Mouse (Mus musculus): ENCODE measurements around the gene Grid2ip. TPM values are rescaled to one million over a fixed set of nuclear protein-coding genes. Genes with fewer than 3 reads are reported as not detected.
A peak's percentile ranks its signal among the peaks of the same experiment; 100 is the strongest.

Gene Grid2ip
- polyA plus RNA-seq, 1 experiment from 2014 or later: 0.14 TPM

- Histone ChIP-seq H3K36me3 (no peaks in the 10 kb centered on the region), H3K4me2 (no peak overlapping the region), H3K27me3 (no peaks in the 10 kb centered on the region), H3K9ac (no peak overlapping the region), H3K9me3 (replicated peaks) (no peaks in the 10 kb centered on the region), H3K4me1 (peaks cover 7% of the 10 kb centered on the region), H3K27ac (no peak overlapping the region), H3K4me3 (replicated peaks) (no peak overlapping the region)
- no peak for ATAC-seq (replicated peaks; ENCODE audit: low FRiP score)
- WGBS: 60% methylated on average over 14 of the region's 14 CpGs
These were observed 22.6 kb upstream of the Grid2ip start for GRCm38 (mm10) chr5:143334418-143335088.

GRCm38 (mm10) chr5:143335089-143335460, 22.1 kb upstream of the Grid2ip start:
- Histone ChIP-seq H3K36me3 (no peaks in the 10 kb centered on the region), H3K9me3 (replicated peaks) (no peaks in the 10 kb centered on the region), H3K27ac (no peak overlapping the region), H3K27me3 (no peaks in the 10 kb centered on the region), H3K4me2 (no peak overlapping the region), H3K4me3 (replicated peaks) (no peak overlapping the region), H3K9ac (no peak overlapping the region), H3K4me1 (peaks cover 2% of the 10 kb centered on the region)
- 75% methylated on average over 7 of the region's 7 CpGs for WGBS
- ATAC-seq (replicated peaks; ENCODE audit: low FRiP score): no peak

GRCm38 (mm10) chr5:143336559-143336958, 20.6 kb upstream of the Grid2ip start:
- 66% methylated on average over 6 of the region's 6 CpGs for WGBS

GRCm38 (mm10) chr5:143339603-143340002, 17.5 kb upstream of the Grid2ip start:
- Histone ChIP-seq H3K9me3 (replicated peaks) (no peaks in the 10 kb centered on the region), H3K4me2 (no peak overlapping the region), H3K4me1 (no peaks in the 10 kb centered on the region), H3K27ac (no peak overlapping the region), H3K9ac (no peak overlapping the region), H3K36me3 (no peaks in the 10 kb centered on the region), H3K4me3 (replicated peaks) (no peak overlapping the region), H3K27me3 (no peaks in the 10 kb centered on the region)
- ATAC-seq (replicated peaks; ENCODE audit: low FRiP score): no peak
- WGBS: 47% methylated on average over 6 of the region's 6 CpGs

More at GRCm38 (mm10) chr5:143336559-143336958, 20.6 kb upstream of the Grid2ip start:
- no peaks in the 10 kb centered on the region for H3K4me1 ChIP-seq
- no peak overlapping the region for H3K4me2 ChIP-seq
- H3K9ac ChIP-seq: no peak overlapping the region
- H3K36me3 ChIP-seq: no peaks in the 10 kb centered on the region
- H3K27me3 ChIP-seq: no peaks in the 10 kb centered on the region
- no peak for ATAC-seq (replicated peaks; ENCODE audit: low FRiP score)
- no peak overlapping the region for H3K27ac ChIP-seq
- no peaks in the 10 kb centered on the region for H3K9me3 ChIP-seq (replicated peaks)
- H3K4me3 ChIP-seq (replicated peaks): no peak overlapping the region

GRCm38 (mm10) chr5:143346367-143346766, 10.8 kb upstream of the Grid2ip start:
- H3K9ac ChIP-seq: no peak overlapping the region
- H3K27me3 ChIP-seq: no peaks in the 10 kb centered on the region
- 0 out of 2 replicates have a peak, but pooled peaks cover 6% of the 10 kb centered on the region for H3K4me1 ChIP-seq
- H3K4me3 ChIP-seq (replicated peaks): no peak overlapping the region
- no peaks in the 10 kb centered on the region for H3K36me3 ChIP-seq
- ATAC-seq (replicated peaks; ENCODE audit: low FRiP score): peak; percentile 86
- 44% methylated on average over 8 of the region's 8 CpGs for WGBS
- H3K9me3 ChIP-seq (replicated peaks): no peaks in the 10 kb centered on the region
- peak overlapping the region; percentile 62 for H3K27ac ChIP-seq
- H3K4me2 ChIP-seq: no peak overlapping the region

- no peak overlapping the region for H3K9ac ChIP-seq
- no peaks in the 10 kb centered on the region for H3K36me3 ChIP-seq
- WGBS: 37% methylated on average over 5 of the region's 5 CpGs
- no peak overlapping the region for H3K4me2 ChIP-seq
- H3K27me3 ChIP-seq: peaks cover 39% of the 10 kb centered on the region
- no peak for ATAC-seq (replicated peaks; ENCODE audit: low FRiP score)
- no peak overlapping the region for H3K27ac ChIP-seq
- H3K4me1 ChIP-seq: peaks cover 9% of the 10 kb centered on the region
- H3K4me3 ChIP-seq (replicated peaks): no peak overlapping the region
- H3K9me3 ChIP-seq (replicated peaks): peaks cover 3% of the 10 kb centered on the region; the same call in 1 of the 2 replicates
These were observed 1.1 kb upstream of the Grid2ip start for GRCm38 (mm10) chr5:143356017-143356416.

GRCm38 (mm10) chr5:143357564-143357963, 426 bp downstream of the Grid2ip start:
- Histone ChIP-seq H3K4me3 (replicated peaks) (peak overlapping the region; percentile 22), H3K4me1 (peaks cover 9% of the 10 kb centered on the region), H3K9ac (no peak overlapping the region), H3K9me3 (replicated peaks) (no peaks in the 10 kb centered on the region; the same call in 1 of the 2 replicates), H3K27me3 (peaks cover 48% of the 10 kb centered on the region), H3K4me2 (peak overlapping the region; percentile 54), H3K36me3 (no peaks in the 10 kb centered on the region), H3K27ac (no peak overlapping the region)
- no peak; the same call in 1 of the 2 replicates for ATAC-seq (replicated peaks; ENCODE audit: low FRiP score)
- WGBS: 4% methylated on average over 28 of the region's 28 CpGs

GRCm38 (mm10) chr5:143359263-143359662, 2.1 kb downstream of the Grid2ip start:
- 30% methylated on average over 7 of the region's 7 CpGs for WGBS
- no peak overlapping the region for H3K4me3 ChIP-seq (replicated peaks)
- H3K27ac ChIP-seq: no peak overlapping the region
- ATAC-seq (replicated peaks; ENCODE audit: low FRiP score): no peak
- peaks cover 16% of the 10 kb centered on the region for H3K4me1 ChIP-seq
- H3K9me3 ChIP-seq (replicated peaks): no peaks in the 10 kb centered on the region
- H3K9ac ChIP-seq: no peak overlapping the region
- no peaks in the 10 kb centered on the region for H3K36me3 ChIP-seq
- peaks cover 64% of the 10 kb centered on the region for H3K27me3 ChIP-seq
- H3K4me2 ChIP-seq: no peak overlapping the region

- Histone ChIP-seq H3K9ac (no peak overlapping the region), H3K4me1 (peaks cover 21% of the 10 kb centered on the region), H3K4me2 (no peak overlapping the region), H3K27me3 (peaks cover 71% of the 10 kb centered on the region), H3K4me3 (replicated peaks) (no peak overlapping the region), H3K27ac (no peak overlapping the region), H3K36me3 (no peaks in the 10 kb centered on the region), H3K9me3 (replicated peaks) (no peaks in the 10 kb centered on the region)
- no peak for ATAC-seq (replicated peaks; ENCODE audit: low FRiP score)
- 64% methylated on average over 5 of the region's 5 CpGs for WGBS
These were observed 2.9 kb downstream of the Grid2ip start for GRCm38 (mm10) chr5:143360000-143360399.

- Histone ChIP-seq H3K9me3 (replicated peaks) (no peaks in the 10 kb centered on the region), H3K4me1 (peaks cover 21% of the 10 kb centered on the region), H3K27ac (no peak overlapping the region), H3K4me3 (replicated peaks) (no peak overlapping the region), H3K9ac (no peak overlapping the region), H3K4me2 (no peak overlapping the region), H3K27me3 (peaks cover 85% of the 10 kb centered on the region), H3K36me3 (no peaks in the 10 kb centered on the region)
- no peak for ATAC-seq (replicated peaks; ENCODE audit: low FRiP score)
- WGBS: 70% methylated on average over 7 of the region's 7 CpGs
These were observed 4.3 kb downstream of the Grid2ip start for GRCm38 (mm10) chr5:143361428-143361827.

GRCm38 (mm10) chr5:143363678-143364615, 6.8 kb downstream of the Grid2ip start:
- Histone ChIP-seq H3K4me1 (peaks cover 12% of the 10 kb centered on the region), H3K9ac (peak overlapping the region; percentile 6), H3K9me3 (replicated peaks) (no peaks in the 10 kb centered on the region), H3K4me3 (replicated peaks) (peak overlapping the region; percentile 49), H3K27me3 (peaks cover 78% of the 10 kb centered on the region), H3K4me2 (peak overlapping the region; percentile 89), H3K36me3 (no peaks in the 10 kb centered on the region), H3K27ac (no peak overlapping the region)
- ATAC-seq (replicated peaks; ENCODE audit: low FRiP score): peak; percentile 76
- WGBS: under 1% methylated on average over 46 of the region's 47 CpGs

- Histone ChIP-seq H3K9ac (no peak overlapping the region), H3K4me2 (no peak overlapping the region), H3K36me3 (no peaks in the 10 kb centered on the region), H3K27me3 (peaks cover 92% of the 10 kb centered on the region), H3K9me3 (replicated peaks) (no peaks in the 10 kb centered on the region), H3K4me3 (replicated peaks) (no peak overlapping the region), H3K27ac (no peak overlapping the region), H3K4me1 (peaks cover 27% of the 10 kb centered on the region)
- ATAC-seq (replicated peaks; ENCODE audit: low FRiP score): no peak
- 80% methylated on average over 3 of the region's 3 CpGs for WGBS
These were observed 10.8 kb downstream of the Grid2ip start for GRCm38 (mm10) chr5:143367931-143368330.

Data from kidney, embryonic 15.5 days (tissue).